Mouse (Mus musculus) left cerebral cortex, adult 2 months (tissue): ENCODE results near the gene Medag. TPM values are rescaled to one million over a fixed set of nuclear protein-coding genes. Genes with fewer than 3 reads are reported as not detected.

Experiments
- DNase-seq, 2 experiments: peaks; one replicate each; pipeline ENCODE4 v3.0.0; 2021 to 2022; ENCODE audit warnings: low spot score in 2 of 2, mixed read lengths in 1 of 2; ENCODE audit errors: extremely low spot score in 1 of 2
- H3K27ac ChIP-seq: fragments of 200-600 bp; 2 replicates; pipeline ENCODE4 v1.8.1; 2022
- H3K4me3 ChIP-seq: fragments of 200-600 bp; 2 replicates; pipeline ENCODE4 v1.8.1; 2022
- CTCF ChIP-seq: fragments of 200-600 bp; IDR thresholded peaks from 2 replicates; pipeline ENCODE4 v1.8.1; 2022; ENCODE audit warnings: antibody characterized with exemption, mild to moderate bottlenecking, moderate library complexity
- intact Hi-C: fragments of 180-260 bp; cut with DNase I; formaldehyde crosslinking; loops from one replicate; pipeline ENCODE4 v1.15.1; 2025
- total RNA-seq, 2 experiments: library from RNA; stranded (reverse); gene quantifications; 2 replicates each; pipeline ENCODE4 v1.2.3; 2021

Medag gene
- total RNA-seq, 2 experiments from 2014 or later = 17.1 to 19.1 TPM

GRCm38 (mm10) chr5:149456544-149456943 lies 45.0 kb downstream of the Medag start:
- TF ChIP-seq CTCF = no peak; the same call in none of the 2 replicates
- H3K27ac ChIP-seq = no peak overlapping the region

GRCm38 (mm10) chr5:149462071-149462470 lies 50.5 kb downstream of the Medag start:
- no peak overlapping the region for H3K4me3 ChIP-seq
- intact Hi-C loops = no loop called here

More at GRCm38 (mm10) chr5:149456544-149456943, 45.0 kb downstream of the Medag start:
- no peak for DNase-seq
- intact Hi-C loops = no loop called here
- no peak overlapping the region for H3K4me3 ChIP-seq

DNA sequence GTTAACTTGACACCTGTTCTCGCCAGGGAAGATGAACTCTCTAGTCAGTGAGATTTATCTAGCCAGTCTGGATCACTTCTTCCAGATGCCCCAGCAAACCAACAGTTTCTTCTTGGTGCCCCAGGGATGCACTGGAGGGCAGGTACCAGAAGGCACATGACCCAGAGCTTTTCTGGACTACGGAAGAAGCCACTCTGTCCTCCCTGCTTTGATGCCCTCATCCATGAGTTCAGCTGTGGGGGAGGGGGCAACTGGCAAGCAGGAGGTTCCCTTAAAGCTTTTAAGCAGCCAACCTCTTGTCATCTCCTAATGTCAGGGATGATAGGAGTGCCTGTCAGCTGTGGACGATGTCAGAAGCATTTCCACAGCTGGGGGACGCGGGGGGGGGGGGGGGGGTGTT lies 53.8 kb downstream of the Medag start:
- no peak for TF ChIP-seq CTCF
- DNase-seq = no peak
- intact Hi-C loops = no loop called here
- Histone ChIP-seq H3K27ac (no peak overlapping the region), H3K4me3 (no peak overlapping the region)

More at GRCm38 (mm10) chr5:149462071-149462470, 50.5 kb downstream of the Medag start:
- no peak for DNase-seq
- H3K27ac ChIP-seq = no peak overlapping the region
- TF ChIP-seq CTCF = no peak

DNA sequence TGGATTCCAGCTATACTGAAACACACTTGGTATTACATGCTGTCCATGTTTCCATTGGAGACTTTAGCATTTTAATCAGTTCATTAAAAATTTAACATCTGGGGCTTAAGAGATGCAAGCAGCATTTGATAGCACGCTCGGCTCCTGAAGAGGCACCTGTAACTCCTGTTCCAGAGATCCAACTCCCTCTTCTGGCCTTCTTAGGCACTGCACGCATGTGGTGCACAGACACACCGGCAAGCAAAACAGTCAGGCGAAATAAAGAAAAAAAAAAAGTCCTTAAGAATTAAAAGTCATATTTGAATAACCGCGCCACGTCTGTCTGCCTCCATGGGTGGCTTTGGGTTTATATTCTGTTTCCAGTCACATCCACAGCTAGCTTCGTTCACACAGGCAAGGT lies 62.6 kb downstream of the Medag start:
- TF ChIP-seq CTCF = peak; percentile 6
- Histone ChIP-seq H3K27ac (no peak overlapping the region), H3K4me3 (no peak overlapping the region)
- no peak for DNase-seq
- intact Hi-C loops = no loop called here

DNA sequence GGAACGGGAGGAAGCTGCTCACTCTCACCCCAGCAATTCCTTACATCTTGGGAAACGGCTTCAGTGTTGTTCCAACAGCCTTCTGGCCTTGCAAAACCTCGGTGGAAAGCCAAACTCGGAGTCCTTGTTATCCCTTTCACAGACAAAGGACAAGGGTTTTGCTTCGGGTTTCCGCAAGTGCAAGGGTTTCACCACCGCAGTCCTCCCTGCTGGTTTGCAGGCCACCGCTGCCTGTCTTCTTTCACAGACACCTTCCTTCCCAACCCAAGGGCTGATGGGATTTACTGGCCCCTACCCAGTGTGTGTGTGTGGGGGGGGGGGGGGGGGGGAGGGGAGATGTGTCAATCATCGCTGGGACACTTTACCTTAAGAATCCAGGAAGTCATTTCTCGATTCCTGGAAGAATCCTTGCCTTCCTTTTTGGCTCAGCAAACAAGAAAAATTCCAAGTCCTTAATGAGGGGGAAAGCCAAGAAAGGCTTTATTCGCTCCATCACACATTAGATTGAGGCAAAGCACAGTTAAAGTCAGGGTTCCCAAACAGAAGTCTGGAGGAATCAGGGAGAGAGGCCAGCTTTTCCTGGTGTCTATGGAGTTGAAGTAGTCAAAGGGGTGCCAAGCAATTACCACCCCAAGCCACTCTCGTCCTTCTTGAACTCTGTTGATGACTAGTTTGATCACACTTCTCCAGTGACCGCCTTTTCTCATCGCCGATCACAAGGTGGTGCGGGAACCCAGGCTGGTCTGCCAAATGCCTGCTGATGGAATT lies 63.3 kb downstream of the Medag start:
- TF ChIP-seq CTCF = no peak
- Histone ChIP-seq H3K27ac (no peak overlapping the region), H3K4me3 (no peak overlapping the region)
- no peak for DNase-seq
- intact Hi-C loops = no loop called here

Other genes starting within 250 kb of the Medag start
- gene Uspl1, start 227.4 kb upstream of the Medag start, total RNA-seq = 10 to 100 TPM; 40.6 to 44.1 TPM
- gene Hmgb1, start 227.3 kb upstream of the Medag start, total RNA-seq = 100 to 1,000 TPM; 125 to 128 TPM
- 10 to 100 TPM; 10.0 to 12.2 TPM for gene Alox5ap, start 147.0 kb upstream of the Medag start, total RNA-seq
- under 1 TPM in 1 of 2 experiments, not detected in 1; 0.77 TPM for gene Tex26, start 27.9 kb downstream of the Medag start, total RNA-seq
- under 1 TPM; 0.56 to 0.75 TPM for gene Wdr95, start 116.9 kb downstream of the Medag start, total RNA-seq
- 100 to 1,000 TPM; 373 to 381 TPM for gene Hsph1, start 224.6 kb downstream of the Medag start, total RNA-seq